Mouse (Mus musculus) myocyte (in vitro differentiated cells): ENCODE data around the gene Gm45618. TPM values are rescaled to one million over a fixed set of nuclear protein-coding genes. Genes with fewer than 3 reads are reported as not detected.

Experiments
- H3K27me3 ChIP-seq: one replicate; pipeline ENCODE4 v1.6.1; 2011; ENCODE audit not compliant: control insufficient read depth, insufficient read depth, insufficient read length
- H3K36me3 ChIP-seq: one replicate; pipeline ENCODE4 v1.6.1; 2011; ENCODE audit not compliant: control insufficient read depth, insufficient read depth
- H3K4me2 ChIP-seq: one replicate; pipeline ENCODE4 v1.6.1; 2011; ENCODE audit warnings: low read depth, control low read depth
- H3K4me3 ChIP-seq: one replicate; pipeline ENCODE4 v1.5.1; 2011; ENCODE audit warnings: mild to moderate bottlenecking, control low read depth, moderate library complexity
- H3K79me2 ChIP-seq: one replicate; pipeline ENCODE4 v1.6.1; 2011; ENCODE audit not compliant: control insufficient read depth, insufficient read depth
- H3ac ChIP-seq: one replicate; pipeline ENCODE4 v1.6.1; 2011; ENCODE audit not compliant: control insufficient read depth, insufficient read length
- CEBPB ChIP-seq: IDR thresholded peaks from 2 replicates; pipeline ENCODE4 v1.6.1; 2011; ENCODE audit warnings: mild to moderate bottlenecking, moderate library complexity; ENCODE audit not compliant: poor library complexity, insufficient read depth, severe bottlenecking
- E2F4 ChIP-seq: IDR thresholded peaks from one replicate; pipeline ENCODE4 v1.6.1; 2011; ENCODE audit warnings: mild to moderate bottlenecking, control low read depth, moderate library complexity; ENCODE audit not compliant: insufficient read depth
- MAX ChIP-seq: IDR thresholded peaks from one replicate; pipeline ENCODE4 v1.6.1; 2011; ENCODE audit warnings: low read depth, mild to moderate bottlenecking, control low read depth
- MYOD1 ChIP-seq, 3 experiments: IDR thresholded peaks; one replicate each; pipeline ENCODE4 v1.6.1; 2011; ENCODE audit warnings: control low read depth in 2 of 3, low read depth in 2 of 3, mild to moderate bottlenecking in 2 of 3, moderate library complexity in 1 of 3; ENCODE audit not compliant: insufficient read length in 2 of 3, control insufficient read depth in 1 of 3
- MYOG ChIP-seq, 3 experiments: IDR thresholded peaks; one replicate each; pipeline ENCODE4 v1.6.1; 2011; ENCODE audit warnings: control low read depth in 2 of 3, low read depth in 2 of 3, mild to moderate bottlenecking in 2 of 3; ENCODE audit not compliant: insufficient read length in 2 of 3, control insufficient read depth in 1 of 3, insufficient read depth in 1 of 3
- POLR2A ChIP-seq: IDR thresholded peaks from one replicate; pipeline ENCODE4 v1.6.1; 2011; ENCODE audit warnings: low read depth, mild to moderate bottlenecking, control low read depth, moderate library complexity; ENCODE audit not compliant: insufficient read length
- POLR2AphosphoS2 ChIP-seq: IDR thresholded peaks from one replicate; pipeline ENCODE4 v1.6.1; 2011; ENCODE audit warnings: low read depth, control low read depth; ENCODE audit not compliant: insufficient read length
- REST ChIP-seq: IDR thresholded peaks from one replicate; pipeline ENCODE4 v1.6.1; 2011; ENCODE audit warnings: mild to moderate bottlenecking, control low read depth, moderate library complexity; ENCODE audit not compliant: insufficient read depth, insufficient read length
- SRF ChIP-seq: IDR thresholded peaks from one replicate; pipeline ENCODE4 v1.6.1; 2011; ENCODE audit warnings: low read depth; ENCODE audit not compliant: control insufficient read depth, insufficient read length
- TCF12 ChIP-seq: IDR thresholded peaks from one replicate; pipeline ENCODE4 v1.6.1; 2011; ENCODE audit warnings: mild to moderate bottlenecking, control low read depth; ENCODE audit not compliant: poor library complexity, insufficient read depth, severe bottlenecking
- TCF3 ChIP-seq: IDR thresholded peaks from one replicate; pipeline ENCODE4 v1.6.1; 2011; ENCODE audit warnings: low read depth, control low read depth; ENCODE audit not compliant: insufficient read length
- USF1 ChIP-seq: IDR thresholded peaks from one replicate; pipeline ENCODE4 v1.6.1; 2011; ENCODE audit warnings: low read depth, mild to moderate bottlenecking, control low read depth, moderate library complexity
- polyA plus RNA-seq: library from polyadenylated mRNA; unstranded; fragments of >200 nt; fragmentation: generic; extraction: Trizol; gene quantifications from one replicate; pipeline ENCODE4 v1.2.1, GENCODE M21; 2012; ENCODE audit warnings: missing spikeins

Gm45618 gene
- polyA plus RNA-seq, 1 experiment, result not detected

DNA sequence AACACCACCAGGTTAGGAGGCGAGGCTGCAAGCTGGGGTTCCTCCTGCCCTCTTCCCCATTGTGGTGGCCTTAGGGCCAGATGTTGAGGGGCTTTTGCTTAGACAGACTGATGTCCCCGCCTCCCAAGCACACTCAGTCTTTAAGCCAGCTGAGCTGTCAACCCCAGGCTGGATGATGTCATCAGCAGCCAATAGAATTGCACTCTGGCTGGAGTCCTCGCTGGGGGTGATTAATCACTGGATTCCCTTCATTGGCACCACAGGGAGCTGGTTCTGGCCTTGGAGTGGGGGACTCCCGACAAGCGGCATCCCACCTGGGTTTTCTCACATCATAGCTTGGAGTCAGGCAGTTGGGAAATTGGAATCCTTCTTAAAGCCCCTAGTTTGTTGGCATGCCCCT lies 31.6 kb downstream of the Gm45618 start:
- peak overlapping the region; percentile 40 for H3K4me2 ChIP-seq
- H3K4me3 ChIP-seq, result no peak overlapping the region
- peaks cover 17% of the 10 kb centered on the region for H3K36me3 ChIP-seq
- no peak overlapping the region for H3ac ChIP-seq
- no peaks in the 10 kb centered on the region for H3K27me3 ChIP-seq
- H3K79me2 ChIP-seq, result peaks cover 25% of the 10 kb centered on the region
- TF ChIP-seq MYOD1 (IDR thresholded peaks at IDR 0.05; ENCODE audit: control insufficient read depth in 1 of 3, insufficient read length in 2 of 3, low read depth in 2 of 3), result no peak
- TF ChIP-seq SRF, result no peak
- no peak for TF ChIP-seq MAX
- TF ChIP-seq TCF12, result no peak
- no peak for TF ChIP-seq REST
- no peak for TF ChIP-seq USF1
- no peak for TF ChIP-seq TCF3
- TF ChIP-seq E2F4, result no peak
- no peak for TF ChIP-seq POLR2A
- TF ChIP-seq POLR2AphosphoS2, result no peak

DNA sequence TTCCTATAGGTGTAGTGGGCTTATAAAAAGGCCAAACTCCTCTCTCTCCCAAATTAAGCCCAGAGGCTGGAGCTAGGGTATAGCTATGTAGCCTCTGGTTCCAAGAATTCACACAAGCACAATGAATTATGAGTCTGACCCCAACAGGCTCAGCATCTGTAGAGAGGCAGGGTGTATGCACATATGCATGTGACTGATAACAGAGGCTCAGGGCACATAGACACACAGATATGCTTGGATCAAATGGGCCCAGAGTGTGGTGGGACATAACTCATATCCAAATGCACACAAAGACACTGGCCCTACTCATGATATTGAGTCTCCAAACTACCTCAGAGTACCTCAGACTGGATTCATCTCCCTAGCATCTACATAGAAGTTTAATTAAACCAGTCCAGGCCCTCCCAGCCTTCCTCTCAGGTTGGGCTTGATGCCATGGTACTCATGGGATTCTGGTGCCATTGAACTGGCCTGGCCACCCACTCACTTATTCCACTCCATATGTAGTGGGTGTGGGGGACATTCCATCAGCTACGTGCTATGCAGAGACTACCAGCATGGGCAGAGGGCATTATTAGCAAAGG lies 33.4 kb downstream of the Gm45618 start:
- H3ac ChIP-seq, result no peak overlapping the region
- H3K79me2 ChIP-seq, result peaks cover 9% of the 10 kb centered on the region
- TF ChIP-seq TCF12 (no peak), USF1 (no peak), MYOG (IDR thresholded peaks at IDR 0.05; ENCODE audit: control insufficient read depth in 1 of 3, insufficient read depth in 1 of 3, insufficient read length in 2 of 3, low read depth in 2 of 3) (no peak), POLR2A (no peak)
- H3K36me3 ChIP-seq, result peaks cover 25% of the 10 kb centered on the region
- no peak overlapping the region for H3K4me3 ChIP-seq
- H3K27me3 ChIP-seq, result no peaks in the 10 kb centered on the region
- no peak overlapping the region for H3K4me2 ChIP-seq

DNA sequence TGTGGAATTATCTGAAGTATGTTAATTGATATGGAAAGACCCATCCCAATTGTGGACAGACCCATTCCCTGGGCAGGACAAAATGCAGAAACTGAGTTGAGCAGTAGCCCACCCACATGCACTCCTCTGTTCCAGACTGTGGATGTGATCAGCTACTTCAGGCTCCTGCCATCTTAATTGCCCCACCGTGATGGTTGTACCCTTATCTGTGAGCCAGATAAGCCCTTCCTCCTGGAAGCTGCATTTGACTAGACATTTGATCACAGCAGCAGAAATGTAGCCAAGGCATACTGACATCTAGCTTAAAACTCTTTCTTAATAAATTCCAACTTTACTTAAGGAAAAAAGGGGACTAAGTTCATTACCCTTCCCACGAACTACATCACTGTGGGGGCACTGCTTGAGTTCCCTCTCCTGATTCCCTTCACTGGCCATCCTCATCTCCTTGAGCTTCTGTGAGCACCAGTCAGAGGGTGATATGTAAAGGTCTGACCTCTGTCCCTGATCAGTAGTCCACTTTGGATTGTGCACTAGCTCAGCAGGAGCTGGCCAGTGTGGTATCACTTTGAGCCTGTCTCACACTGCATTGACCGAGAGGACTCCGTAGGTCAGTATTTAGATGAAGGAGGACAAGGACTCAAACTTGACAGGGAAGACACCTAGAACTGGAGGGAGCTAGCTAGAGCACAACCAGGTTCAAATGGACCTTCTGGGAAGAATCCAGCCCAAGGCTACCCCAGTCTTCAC lies 34.2 kb downstream of the Gm45618 start:
- TF ChIP-seq POLR2AphosphoS2 (no peak), POLR2A (no peak), MYOD1 (IDR thresholded peaks at IDR 0.05; ENCODE audit: control insufficient read depth in 1 of 3, insufficient read length in 2 of 3, low read depth in 2 of 3) (no peak), SRF (no peak), MAX (no peak), CEBPB (no peak), REST (no peak), TCF12 (no peak), TCF3 (no peak), E2F4 (no peak), MYOG (IDR thresholded peaks at IDR 0.05; ENCODE audit: control insufficient read depth in 1 of 3, insufficient read depth in 1 of 3, insufficient read length in 2 of 3, low read depth in 2 of 3) (no peak), USF1 (no peak)
- peaks cover 25% of the 10 kb centered on the region for H3K36me3 ChIP-seq
- no peak overlapping the region for H3K4me3 ChIP-seq
- H3K27me3 ChIP-seq, result no peaks in the 10 kb centered on the region
- H3ac ChIP-seq, result no peak overlapping the region
- no peak overlapping the region for H3K4me2 ChIP-seq
- H3K79me2 ChIP-seq, result peaks cover 3% of the 10 kb centered on the region

DNA sequence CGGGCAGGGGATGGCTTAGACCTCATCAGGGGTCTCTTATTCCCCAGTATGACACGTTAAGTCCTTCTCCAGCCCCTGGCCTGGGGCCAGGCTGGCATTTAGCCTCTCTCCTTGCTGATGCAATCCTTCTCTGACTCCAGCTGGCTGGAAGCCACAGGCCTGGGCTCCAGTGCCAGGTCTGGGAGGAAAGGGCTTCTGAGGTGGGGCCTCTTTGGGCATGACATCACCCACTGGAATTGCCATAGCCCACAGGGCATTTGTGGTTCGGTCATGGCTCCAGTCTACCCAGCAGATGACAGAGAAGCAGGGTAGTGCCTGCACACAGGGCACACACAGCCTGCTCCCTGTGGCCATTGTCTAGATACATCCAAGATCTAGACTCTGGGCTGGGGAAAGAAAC lies 35.7 kb downstream of the Gm45618 start:
- Histone ChIP-seq H3K4me3 (peak overlapping the region; percentile 18), H3K27me3 (no peaks in the 10 kb centered on the region), H3K36me3 (peaks cover 25% of the 10 kb centered on the region), H3K4me2 (peak overlapping the region; percentile 94), H3K79me2 (no peaks in the 10 kb centered on the region), H3ac (peak overlapping the region; percentile 17)
- TF ChIP-seq POLR2A (peak; percentile 67), MYOG (IDR thresholded peaks at IDR 0.05; ENCODE audit: control insufficient read depth in 1 of 3, insufficient read depth in 1 of 3, insufficient read length in 2 of 3, low read depth in 2 of 3) (peak in 1 of 3 experiments; percentile 64), E2F4 (no peak), SRF (peak; percentile 5), POLR2AphosphoS2 (no peak), CEBPB (peak; percentile 92)

DNA sequence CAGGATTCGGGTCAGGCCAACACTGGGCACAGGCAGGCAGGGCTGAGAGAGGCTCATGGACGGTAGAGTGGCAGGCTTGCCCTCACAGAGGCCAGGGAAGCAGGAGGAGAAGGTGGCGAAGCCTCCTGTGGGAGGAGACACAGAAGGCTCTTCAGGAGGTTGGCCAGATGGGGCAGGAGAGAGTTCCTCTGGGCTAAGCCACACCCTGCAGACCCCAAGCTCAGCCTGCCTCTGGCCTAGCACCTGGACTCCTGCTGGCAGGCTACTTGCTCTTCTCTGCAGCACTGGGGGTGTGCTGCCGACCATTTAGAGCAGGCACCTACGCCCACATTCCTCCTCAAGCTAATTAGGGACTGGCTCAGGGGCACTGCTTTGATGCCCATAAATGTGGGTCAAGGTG lies 36.1 kb downstream of the Gm45618 start:
- Histone ChIP-seq H3K27me3 (no peaks in the 10 kb centered on the region), H3K4me3 (peak overlapping the region; percentile 18), H3K4me2 (peak overlapping the region; percentile 94), H3K36me3 (peaks cover 25% of the 10 kb centered on the region), H3K79me2 (no peaks in the 10 kb centered on the region), H3ac (peak overlapping the region; percentile 17)
- peak; percentile 22 for TF ChIP-seq SRF
- TF ChIP-seq MAX, result no peak
- peak in 1 of 3 experiments; percentile 74 for TF ChIP-seq MYOG (IDR thresholded peaks at IDR 0.05; ENCODE audit: control insufficient read depth in 1 of 3, insufficient read depth in 1 of 3, insufficient read length in 2 of 3, low read depth in 2 of 3)
- TF ChIP-seq POLR2AphosphoS2, result peak; percentile 50
- TF ChIP-seq E2F4, result no peak
- peak in 2 of 3 experiments; percentile 48 to 60 for TF ChIP-seq MYOD1 (IDR thresholded peaks at IDR 0.05; ENCODE audit: control insufficient read depth in 1 of 3, insufficient read length in 2 of 3, low read depth in 2 of 3)
- no peak for TF ChIP-seq TCF12
- TF ChIP-seq USF1, result no peak
- no peak for TF ChIP-seq CEBPB
- no peak for TF ChIP-seq REST
- no peak for TF ChIP-seq TCF3
- peak; percentile 56 for TF ChIP-seq POLR2A
